Mouse (Mus musculus) olfactory bulb, adult 2 months (tissue): Measurements from ENCODE around the gene Uckl1. TPM values are rescaled to one million over a fixed set of nuclear protein-coding genes. Genes with fewer than 3 reads are reported as not detected.

Source experiments
- H3K27ac ChIP-seq: fragments of 200-500 bp; 2 replicates; pipeline ENCODE4 v1.5.1; 2012; ENCODE audit warnings: low read depth, low read length; ENCODE audit not compliant: insufficient read depth
- H3K4me1 ChIP-seq: fragments of 200-500 bp; 2 replicates; pipeline ENCODE4 v1.6.1; 2012; ENCODE audit warnings: low read length; ENCODE audit not compliant: control insufficient read depth, insufficient read depth
- H3K4me3 ChIP-seq: fragments of 200-500 bp; 2 replicates; pipeline ENCODE4 v1.5.1; 2012; ENCODE audit warnings: mild to moderate bottlenecking, low read depth, low read length, moderate library complexity; ENCODE audit not compliant: insufficient read depth
- CTCF ChIP-seq: fragments of 200-500 bp; IDR thresholded peaks from 2 replicates; pipeline ENCODE4 v1.5.1; 2012; ENCODE audit warnings: low read depth, mild to moderate bottlenecking, low read length, moderate library complexity; ENCODE audit not compliant: insufficient read depth
- POLR2A ChIP-seq: fragments of 200-500 bp; IDR thresholded peaks from 2 replicates; pipeline ENCODE4 v1.6.1; 2012; ENCODE audit warnings: mild to moderate bottlenecking, low read depth, low read length, moderate library complexity; ENCODE audit not compliant: insufficient read depth
- WGBS: fragments of 180-500 bp; shearing (Covaris S2); methylation state at CpG from one replicate; pipeline ENCODE4 v1.1.7; 2018; 5-methylcytosine and 5-hydroxymethylcytosine counted together
- polyA plus RNA-seq: library from polyadenylated mRNA; stranded (reverse); fragments of >200 nt; gene quantifications from 2 replicates; pipeline ENCODE4 v1.2.4, GENCODE M21; 2012; ENCODE audit warnings: low replicate concordance; ENCODE audit not compliant: missing spikeins, insufficient read depth, insufficient read length

Gene Uckl1
- polyA plus RNA-seq, 1 experiment = not detected

- 52% methylated on average over 6 of the region's 6 CpGs for WGBS
- TF ChIP-seq POLR2A (no peak), CTCF (no peak)
- Histone ChIP-seq H3K4me3 (no peak overlapping the region; the same call in 1 of the 2 replicates), H3K4me1 (peaks cover 22% of the 10 kb centered on the region), H3K27ac (no peak overlapping the region)
Observed at GRCm38 (mm10) chr2:181600226-181600758, 15.6 kb upstream of the Uckl1 start.

- TF ChIP-seq CTCF = peak; percentile 26; the same call in 1 of the 2 replicates
- peak; percentile 46; the same call in 1 of the 2 replicates for TF ChIP-seq POLR2A
- Histone ChIP-seq H3K4me3 (peak within 1 kb of the TSS; percentile 85), H3K4me1 (peaks cover 24% of the 10 kb centered on the region), H3K27ac (peak within 1 kb of the TSS; percentile 72)
- 2% methylated on average over 71 of the region's 71 CpGs for WGBS
Observed at GRCm38 (mm10) chr2:181598454-181599351, 14.0 kb upstream of the Uckl1 start, which contains the start of gene Samd10. Gene Samd10, minus strand, starts transcription at chr2:181599212.

- H3K4me3 ChIP-seq = no peak overlapping the region
- WGBS = 74% methylated on average over 7 of the region's 7 CpGs
- H3K27ac ChIP-seq = no peak overlapping the region
- peaks cover 24% of the 10 kb centered on the region for H3K4me1 ChIP-seq
- TF ChIP-seq CTCF (no peak), POLR2A (no peak)
Observed at GRCm38 (mm10) chr2:181597378-181598061, 12.8 kb upstream of the Uckl1 start.

GRCm38 (mm10) chr2:181596221-181596960 lies 11.7 kb upstream of the Uckl1 start:
- 65% methylated on average over 6 of the region's 6 CpGs for WGBS
- no peak overlapping the region for H3K4me3 ChIP-seq
- H3K27ac ChIP-seq = no peak overlapping the region
- H3K4me1 ChIP-seq = peaks cover 27% of the 10 kb centered on the region
- TF ChIP-seq POLR2A (no peak), CTCF (no peak)

GRCm38 (mm10) chr2:181594946-181595696 lies 10.4 kb upstream of the Uckl1 start:
- Histone ChIP-seq H3K27ac (no peak overlapping the region), H3K4me1 (peaks cover 25% of the 10 kb centered on the region), H3K4me3 (no peak overlapping the region)
- WGBS = 35% methylated on average over 4 of the region's 4 CpGs
- TF ChIP-seq CTCF (0 out of 2 replicates have a peak, but pooled peaks have one; percentile 11), POLR2A (no peak)

- no peak overlapping the region; the same call in 1 of the 2 replicates for H3K27ac ChIP-seq
- TF ChIP-seq POLR2A (no peak), CTCF (no peak)
- H3K4me1 ChIP-seq = peaks cover 29% of the 10 kb centered on the region
- no peak overlapping the region for H3K4me3 ChIP-seq
Observed at GRCm38 (mm10) chr2:181593937-181594336, 9.2 kb upstream of the Uckl1 start.

- TF ChIP-seq POLR2A (no peak), CTCF (no peak)
- peaks cover 25% of the 10 kb centered on the region for H3K4me1 ChIP-seq
- peak overlapping the region; percentile 95 for H3K27ac ChIP-seq
- WGBS = 1% methylated on average over 6 of the region's 6 CpGs
- H3K4me3 ChIP-seq = peak overlapping the region; percentile 98
Observed at GRCm38 (mm10) chr2:181593042-181593421, 8.3 kb upstream of the Uckl1 start.

- 5% methylated on average over 97 of the region's 97 CpGs for WGBS
- Histone ChIP-seq H3K4me3 (peak within 1 kb of the TSS; percentile 98), H3K4me1 (peaks cover 23% of the 10 kb centered on the region), H3K27ac (peak within 1 kb of the TSS; percentile 95)
- TF ChIP-seq CTCF (no peak), POLR2A (peak; percentile 70)
Observed at GRCm38 (mm10) chr2:181592231-181593041, 7.7 kb upstream of the Uckl1 start, which contains the start of gene Zfp512b. Gene Zfp512b, minus strand, starts transcription at chr2:181592803.
